Mouse (Mus musculus): ENCODE measurements at regions not wholly inside any gene's neighbourhood (a gene's known extent, or its start where the extent isn't known, plus 50 kb on each side); places are given as distances from the start of the nearest gene placed in this dataset.

DNA sequence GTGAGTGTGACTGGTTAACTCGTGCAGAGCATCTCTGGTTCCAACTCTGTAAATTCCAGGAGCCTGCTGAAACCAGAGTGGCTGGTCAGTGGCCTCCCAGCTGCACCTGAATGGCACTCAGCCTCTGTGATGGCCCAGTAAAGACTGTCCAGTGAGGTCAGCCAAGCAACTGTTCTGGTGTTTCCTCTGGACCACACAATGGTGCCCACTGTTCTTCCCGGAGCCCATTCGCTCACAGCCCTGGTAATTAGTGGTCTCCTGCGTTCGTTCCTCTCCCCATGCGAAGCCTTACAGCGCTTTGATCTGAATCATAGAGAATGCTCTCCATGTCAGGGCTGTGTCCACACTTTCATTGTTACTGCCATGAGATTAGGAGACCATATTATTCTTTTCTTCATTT lies 75.5 kb downstream of the Enkur start:
- DNase-seq (ENCODE audit: low read depth, low spot score) = peak; percentile 41

DNA sequence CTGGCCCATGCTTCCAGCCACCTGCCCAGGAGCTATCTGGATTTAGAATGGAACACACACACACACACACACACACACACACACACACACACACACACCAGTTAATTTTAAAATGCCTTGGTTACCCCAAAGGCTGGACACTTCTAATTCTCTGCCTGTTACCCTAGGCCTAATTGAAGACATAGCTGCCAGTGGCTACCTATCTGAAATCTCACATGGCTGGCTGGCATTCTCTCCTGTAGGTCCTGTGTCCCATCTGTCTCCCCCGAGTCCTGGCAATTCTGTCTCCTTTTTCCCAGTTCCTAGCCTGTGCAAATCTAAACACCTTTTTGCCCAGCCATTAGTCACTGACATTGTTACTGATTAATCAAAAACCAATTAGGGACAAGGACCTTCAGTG lies 78.6 kb downstream of the Enkur start:
- DNase-seq (ENCODE audit: low read depth, low spot score) = peak; percentile 86

GRCm38 (mm10) chr2:21122421-21122820 lies 82.7 kb downstream of the Enkur start:
- no peak for DNase-seq (ENCODE audit: low read depth, low spot score)

DNA sequence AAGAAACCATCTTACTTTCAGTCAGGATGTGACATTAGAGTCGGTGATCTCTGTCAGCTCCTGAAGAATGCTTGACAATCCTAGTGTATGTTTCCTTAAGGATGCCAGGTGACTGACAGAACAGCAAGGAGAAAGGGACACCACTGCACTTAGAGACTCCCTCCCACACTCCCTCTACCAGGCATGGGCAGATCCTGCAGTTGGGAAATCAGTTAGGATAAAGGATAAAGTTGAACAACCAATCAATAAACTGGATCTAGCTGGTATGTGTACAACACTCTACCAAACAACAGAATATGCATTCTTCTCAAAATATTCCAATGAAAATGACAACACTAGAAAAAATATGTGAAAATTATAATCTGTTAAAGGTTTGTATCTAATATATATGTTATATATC lies 83.5 kb downstream of the Enkur start:
- no peak for DNase-seq (ENCODE audit: low read depth, low spot score)

- DNase-seq (ENCODE audit: low read depth, low spot score) = peak; percentile 63
Observed at GRCm38 (mm10) chr2:21116817-21117216, 88.3 kb downstream of the Enkur start.

DNA sequence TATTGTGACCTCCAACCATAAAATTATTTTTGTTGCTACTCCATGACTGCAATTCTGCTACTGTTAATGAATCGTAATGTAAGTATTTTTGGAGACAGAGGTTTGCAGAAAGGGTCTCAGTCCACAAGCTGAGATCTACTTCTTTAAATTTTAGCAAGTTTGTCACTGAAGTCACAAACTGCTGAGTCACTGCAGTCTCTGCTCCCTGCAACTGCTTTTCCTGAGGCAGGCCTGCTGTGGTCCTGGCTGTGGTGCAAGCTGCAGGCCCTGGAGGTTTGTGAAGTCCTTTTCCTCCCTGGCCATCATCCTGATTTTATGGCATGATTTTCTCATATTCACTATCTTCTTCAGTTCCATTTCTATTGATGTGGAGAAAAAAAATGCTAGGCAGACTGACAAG lies 93.6 kb downstream of the Enkur start:
- peak; percentile 37 for DNase-seq (ENCODE audit: low read depth, low spot score)

GRCm38 (mm10) chr2:21100248-21100808 lies 104.8 kb downstream of the Enkur start:
- DNase-seq (ENCODE audit: low read depth, low spot score) = no peak

GRCm38 (mm10) chr2:21091058-21091971 lies 113.8 kb downstream of the Enkur start:
- DNase-seq (ENCODE audit: low read depth, low spot score) = peak; percentile 98

DNA sequence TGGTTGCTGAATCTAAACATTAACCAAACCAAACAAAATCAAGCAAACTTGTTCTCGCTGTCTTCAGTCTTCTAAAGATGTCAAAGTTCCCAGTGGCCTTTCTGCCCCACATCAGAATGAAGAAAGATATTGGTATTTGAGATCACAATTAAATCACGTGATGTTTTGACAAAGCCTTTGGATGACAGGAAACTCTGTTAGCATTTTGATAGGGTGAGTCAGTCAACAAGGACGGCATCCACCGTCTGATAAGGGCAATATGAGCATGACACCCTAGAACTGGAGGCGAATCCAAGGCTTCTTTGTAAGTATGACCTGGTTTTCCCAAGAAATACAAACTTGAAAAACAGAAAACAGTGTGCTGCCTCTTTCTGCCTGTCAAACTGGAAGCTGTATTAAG lies 116.8 kb upstream of the Arhgap21 start:
- no peak for DNase-seq (ENCODE audit: low read depth, low spot score)

- peak; percentile 66 for DNase-seq (ENCODE audit: low read depth, low spot score)
Observed at GRCm38 (mm10) chr2:21067292-21067850, 98.7 kb upstream of the Arhgap21 start.

DNA sequence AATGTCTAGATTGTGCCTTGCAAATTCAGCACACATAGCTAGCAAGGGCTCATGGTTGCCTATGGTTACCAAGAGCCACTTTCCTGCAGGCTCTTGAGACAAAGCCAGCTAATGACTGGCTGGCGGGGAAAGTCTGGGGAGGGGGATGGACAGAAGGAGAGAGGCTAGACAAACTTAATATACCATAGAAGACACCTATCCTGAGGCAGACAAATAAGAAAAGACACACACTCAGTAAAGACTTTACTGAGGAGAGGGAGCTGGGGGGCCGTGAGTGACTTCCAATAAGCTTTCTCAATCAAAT lies 91.6 kb upstream of the Arhgap21 start:
- peak; percentile 69 for DNase-seq (ENCODE audit: low read depth, low spot score)

- no peak for DNase-seq (ENCODE audit: low read depth, low spot score)
Observed at GRCm38 (mm10) chr2:21059618-21060346, 91.1 kb upstream of the Arhgap21 start.

GRCm38 (mm10) chr2:21058940-21059339 lies 90.3 kb upstream of the Arhgap21 start:
- DNase-seq (ENCODE audit: low read depth, low spot score) = peak; percentile 39

DNA sequence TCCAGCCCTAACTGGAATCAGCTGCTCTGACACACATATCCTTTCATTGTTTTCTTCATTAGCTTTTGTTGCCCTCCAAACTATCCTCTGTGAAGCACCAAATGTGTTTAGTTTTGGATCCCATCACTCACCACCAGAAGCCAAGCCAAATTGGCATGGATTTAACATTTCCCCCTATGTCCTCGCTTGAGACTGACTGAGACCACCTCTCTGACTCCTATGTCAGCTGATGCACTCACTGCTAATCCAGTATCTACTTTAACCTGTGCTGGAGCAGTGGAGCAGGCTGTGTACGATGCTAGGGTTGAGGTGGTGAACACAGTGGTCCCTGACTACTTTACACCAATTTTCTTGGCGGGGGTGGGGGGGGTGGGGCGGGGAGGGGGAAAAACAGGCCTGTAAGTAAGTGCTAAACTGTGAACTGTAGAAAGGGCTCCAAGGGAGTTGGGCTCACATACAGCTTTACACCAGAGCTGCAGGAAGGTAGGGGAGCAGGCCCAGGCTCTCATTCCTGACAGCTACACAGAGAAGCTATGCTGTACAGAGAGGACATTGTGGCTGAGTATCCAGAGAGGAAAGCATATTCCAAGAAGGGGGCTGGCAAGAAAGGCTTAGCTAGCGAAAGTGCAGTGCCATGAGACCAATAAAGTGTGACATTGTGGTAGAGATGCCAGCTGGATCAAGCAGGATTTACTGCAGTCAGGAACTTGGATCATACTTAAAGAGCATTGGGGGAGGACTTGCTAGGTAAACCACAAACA lies 87.9 kb upstream of the Arhgap21 start:
- no peak for DNase-seq (ENCODE audit: low read depth, low spot score)

DNA sequence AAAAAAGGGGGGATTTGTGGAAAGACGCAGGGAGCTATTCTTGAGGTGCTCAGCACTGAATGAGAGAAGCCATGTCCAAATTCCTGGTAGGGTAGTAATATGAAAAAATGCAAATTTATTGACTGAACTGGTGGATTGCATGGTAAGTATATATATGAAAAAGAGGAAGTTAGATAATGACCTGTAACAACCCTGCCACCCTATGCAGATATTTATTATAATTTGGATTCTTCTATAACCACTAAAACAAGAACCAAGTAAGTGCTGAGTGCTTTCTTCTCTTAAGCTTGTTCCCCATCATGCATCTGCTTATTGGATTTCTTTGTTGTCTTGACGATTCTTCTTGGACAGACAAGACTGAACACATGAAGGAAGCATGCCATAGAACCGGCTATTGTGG lies 86.7 kb upstream of the Arhgap21 start:
- no peak for DNase-seq (ENCODE audit: low read depth, low spot score)

DNA sequence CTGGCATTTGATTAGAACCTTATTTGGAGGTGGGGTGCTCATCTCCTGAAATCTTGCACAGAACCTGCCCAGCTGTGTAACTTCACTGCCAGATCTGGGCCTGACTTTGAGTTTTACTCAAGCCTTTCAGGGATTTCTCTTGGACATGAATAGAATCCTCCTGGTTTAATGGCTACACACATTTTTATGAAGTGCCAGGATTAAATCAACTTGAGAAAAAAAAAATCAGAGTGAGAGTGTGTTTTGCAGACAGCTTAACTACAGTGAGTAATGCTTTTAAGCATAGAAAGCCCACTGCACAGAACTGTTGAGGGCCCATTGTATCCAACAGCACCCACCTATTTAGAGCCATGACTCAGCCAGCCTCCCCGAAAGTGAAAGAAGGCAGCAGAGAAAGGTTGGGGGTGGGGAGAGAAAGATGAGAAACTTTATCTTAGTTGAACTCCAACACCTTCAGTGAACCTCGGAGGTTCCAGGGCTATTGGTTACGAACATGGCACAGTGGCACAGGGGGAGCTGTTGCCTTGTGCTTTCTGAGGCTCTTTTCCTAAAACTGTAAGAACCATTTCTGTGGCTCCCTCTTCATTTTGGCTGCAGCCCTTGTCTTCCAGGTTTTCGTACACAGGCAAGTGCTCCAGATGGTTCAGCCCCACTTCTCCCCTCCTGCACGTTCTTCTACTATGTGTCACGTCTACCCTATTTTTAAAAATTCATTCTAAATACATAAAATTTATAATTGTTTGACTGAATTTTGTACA lies 85.8 kb upstream of the Arhgap21 start:
- peak; percentile 84 for DNase-seq (ENCODE audit: low read depth, low spot score)

DNA sequence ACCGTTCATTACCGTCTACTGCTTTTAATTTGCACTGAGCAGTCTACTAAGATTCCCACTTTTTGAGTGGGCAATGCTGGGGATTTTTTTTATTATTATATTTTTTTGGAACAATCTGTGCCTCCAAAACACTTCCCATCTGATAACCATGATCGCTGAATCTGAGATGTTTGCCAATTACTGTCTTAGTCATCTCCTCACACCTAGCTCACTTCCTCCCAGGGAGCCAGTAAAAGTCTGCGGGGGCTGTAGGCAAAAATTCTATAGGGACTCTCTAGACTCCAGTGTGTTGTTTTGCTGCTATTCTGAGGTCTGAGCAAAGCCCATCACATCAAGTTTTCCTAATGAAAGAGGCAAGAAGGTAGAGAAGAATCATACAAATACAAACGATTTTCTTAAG lies 84.9 kb upstream of the Arhgap21 start:
- peak; percentile 85 for DNase-seq (ENCODE audit: low read depth, low spot score)

DNA sequence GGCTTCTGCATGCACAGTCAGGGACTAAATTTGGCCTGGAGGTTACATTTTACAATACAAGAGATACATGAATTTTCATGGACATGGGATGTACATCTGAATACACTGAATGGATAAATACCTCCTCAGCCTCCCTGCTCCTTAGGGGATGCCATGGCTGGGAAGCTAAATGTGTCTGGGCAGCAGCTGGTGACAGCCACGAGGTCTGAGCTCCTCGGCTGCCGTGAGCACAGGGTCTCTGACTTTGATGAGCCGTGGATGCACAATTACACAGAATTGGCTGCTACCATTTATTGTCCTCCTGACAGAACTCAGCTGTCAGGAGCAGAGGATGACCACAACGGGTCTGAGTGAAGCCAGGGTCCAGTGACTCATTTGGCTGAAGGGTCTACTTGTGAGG lies 80.3 kb upstream of the Arhgap21 start:
- DNase-seq (ENCODE audit: low read depth, low spot score) = no peak

DNA sequence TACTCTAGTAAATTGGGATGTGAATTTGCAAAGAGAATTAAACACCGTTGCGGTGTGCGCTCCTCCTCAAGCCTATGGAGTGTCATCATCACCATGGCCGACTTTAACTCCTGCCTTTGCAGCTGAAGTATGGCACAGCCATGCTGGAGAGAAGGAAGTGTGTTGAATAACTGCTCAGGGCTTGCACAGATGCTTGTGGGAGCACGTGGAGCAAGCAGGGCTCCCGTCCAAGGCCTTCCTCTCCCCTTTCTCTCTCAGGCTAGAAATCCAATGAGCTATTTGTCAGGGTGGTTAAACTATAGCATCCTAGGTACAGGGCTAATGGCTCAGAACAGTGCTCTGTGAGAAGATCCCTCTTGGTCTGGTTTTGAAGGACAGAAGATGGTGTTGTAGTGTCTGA lies 79.5 kb upstream of the Arhgap21 start:
- peak; percentile 42 for DNase-seq (ENCODE audit: low read depth, low spot score)

DNA sequence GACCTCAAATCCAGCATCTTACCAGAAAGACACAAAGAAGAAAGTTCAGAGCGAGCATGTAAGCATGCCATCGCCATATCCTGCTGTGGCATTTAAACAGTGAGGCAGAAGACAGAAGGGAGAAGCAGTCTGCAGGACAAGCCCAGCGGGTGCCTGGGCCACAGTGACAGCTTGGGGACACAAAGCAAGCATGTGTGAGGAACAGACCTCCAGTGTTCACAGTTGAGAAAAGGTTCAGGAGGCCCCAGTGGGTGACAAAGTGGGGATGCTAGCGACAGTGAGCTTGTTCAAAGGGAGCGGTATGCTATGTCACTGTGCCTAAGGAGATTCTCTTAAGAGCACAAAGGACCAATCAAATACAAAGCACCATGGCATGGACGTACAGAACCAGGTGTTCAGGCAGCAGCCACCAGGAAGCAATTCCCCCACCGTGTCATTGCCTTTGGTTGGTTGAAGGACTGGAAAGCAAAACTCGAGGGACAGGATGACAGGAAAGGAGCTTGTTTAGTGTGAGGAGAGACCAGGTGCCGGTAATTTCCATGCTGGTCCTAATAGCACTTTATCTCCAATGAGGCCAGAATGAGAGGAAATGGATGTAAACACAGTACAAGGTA lies 77.9 kb upstream of the Arhgap21 start:
- DNase-seq (ENCODE audit: low read depth, low spot score) = no peak

Measured in brain, adult 2 months (tissue).